Mouse (Mus musculus) testis, postnatal 14 days (tissue): Measurements from ENCODE around the gene Map4k3.

Experiments
- DNase-seq: peaks from one replicate; pipeline ENCODE4 v3.0.0; 2021; ENCODE audit warnings: low spot score

The Map4k3 gene

GRCm38 (mm10) chr17:80683821-80684576 is 44.3 kb downstream of the Map4k3 start:
- no peak for DNase-seq

- DNase-seq: no peak
These were observed 45.2 kb downstream of the Map4k3 start for GRCm38 (mm10) chr17:80683041-80683440.

GRCm38 (mm10) chr17:80678190-80678589 is 50.1 kb downstream of the Map4k3 start:
- DNase-seq: no peak

GRCm38 (mm10) chr17:80676859-80677535 is 51.3 kb downstream of the Map4k3 start:
- no peak for DNase-seq

- no peak for DNase-seq
These were observed 52.1 kb downstream of the Map4k3 start for GRCm38 (mm10) chr17:80676211-80676610.

GRCm38 (mm10) chr17:80670395-80670794 is 57.9 kb downstream of the Map4k3 start:
- DNase-seq: no peak

GRCm38 (mm10) chr17:80663623-80664022 is 64.7 kb downstream of the Map4k3 start:
- DNase-seq: no peak

GRCm38 (mm10) chr17:80662836-80663620 is 65.3 kb downstream of the Map4k3 start:
- DNase-seq: no peak

- no peak for DNase-seq
These were observed 66.4 kb downstream of the Map4k3 start for GRCm38 (mm10) chr17:80661896-80662295.

GRCm38 (mm10) chr17:80660707-80661380 is 67.4 kb downstream of the Map4k3 start:
- DNase-seq: no peak

GRCm38 (mm10) chr17:80660234-80660633 is 68.1 kb downstream of the Map4k3 start:
- DNase-seq: no peak

GRCm38 (mm10) chr17:80659821-80660220 is 68.5 kb downstream of the Map4k3 start:
- no peak for DNase-seq

GRCm38 (mm10) chr17:80654323-80654722 is 74.0 kb downstream of the Map4k3 start:
- no peak for DNase-seq

GRCm38 (mm10) chr17:80652740-80653139 is 75.5 kb downstream of the Map4k3 start:
- no peak for DNase-seq

- DNase-seq: no peak
These were observed 81.4 kb downstream of the Map4k3 start for GRCm38 (mm10) chr17:80646843-80647242.

- DNase-seq: no peak
These were observed 82.2 kb downstream of the Map4k3 start for GRCm38 (mm10) chr17:80646131-80646530.

GRCm38 (mm10) chr17:80645694-80646034 is 82.6 kb downstream of the Map4k3 start:
- DNase-seq: no peak

GRCm38 (mm10) chr17:80644983-80645693 is 83.1 kb downstream of the Map4k3 start:
- no peak for DNase-seq

- no peak for DNase-seq
These were observed 83.7 kb downstream of the Map4k3 start for GRCm38 (mm10) chr17:80644567-80644966.

- no peak for DNase-seq
These were observed 90.2 kb downstream of the Map4k3 start for GRCm38 (mm10) chr17:80638121-80638520.

GRCm38 (mm10) chr17:80635794-80636193 is 92.5 kb downstream of the Map4k3 start:
- no peak for DNase-seq

- DNase-seq: no peak
These were observed 95.4 kb downstream of the Map4k3 start for GRCm38 (mm10) chr17:80632846-80633245.
